In genomic region chr5:34235898-34236420, GRCm38 (mm10) we compare ENCODE assay signal across 9 mouse cellular contexts. TPM values are rescaled to one million over a fixed set of nuclear protein-coding genes. Genes with fewer than 3 reads are reported as not detected.
DNase-seq lines count a peak whose midpoint lies in the region; ATAC-seq and TF ChIP-seq lines count a peak whose summit lies in the region.
"Had no signal": no experiment of that assay in that cellular context is flagged by ENCODE, and none has a peak within 500 bp of the region (broad histone marks: within the 10 kb centered on the region; RNA-seq: fewer than 3 reads in every experiment).

No protein-coding gene starts in this region.

- no peaks in the 10 kb centered on the region for H3K9me3 ChIP-seq in kidney, postnatal 0 days (replicated peaks; ENCODE audit: low read length)
- no peaks in the 10 kb centered on the region for H3K9me3 ChIP-seq in kidney, embryonic 15.5 days (replicated peaks)

- WGBS in kidney, postnatal 0 days = 60% methylated on average over 10 of the region's 10 CpGs
- 55% methylated on average over 10 of the region's 10 CpGs for WGBS in kidney, embryonic 15.5 days

- H3K4me3 ChIP-seq in kidney, postnatal 0 days (replicated peaks; ENCODE audit: low read depth, low read length) = no peak overlapping the region
- no peak overlapping the region for H3K4me3 ChIP-seq in kidney, embryonic 15.5 days (replicated peaks)
- H3K4me3 ChIP-seq in bone marrow macrophage, adult 2 months (ENCODE audit: insufficient read depth, low read length) = no peak overlapping the region
- H3K4me3 ChIP-seq: myocyte had no signal

- no peak overlapping the region for H3K9ac ChIP-seq in kidney, postnatal 0 days (ENCODE audit: low read depth, low read length)
- no peak overlapping the region for H3K9ac ChIP-seq in kidney, embryonic 15.5 days

- TF ChIP-seq POLR2A in bone marrow macrophage, adult 2 months (IDR thresholded peaks at IDR 0.05; ENCODE audit: borderline replicate concordance, low read depth, low read length) = no peak

- TF ChIP-seq CTCF in kidney, postnatal 0 days (IDR thresholded peaks at IDR 0.05; ENCODE audit: low read depth) = peak; percentile 81
- TF ChIP-seq CTCF in bone marrow macrophage, adult 2 months (IDR thresholded peaks at IDR 0.05; ENCODE audit: low read depth, low read length) = peak; percentile 97

- H3K36me3 ChIP-seq in kidney, postnatal 0 days (ENCODE audit: insufficient read depth, low read length) = no peaks in the 10 kb centered on the region
- no peaks in the 10 kb centered on the region for H3K36me3 ChIP-seq in kidney, embryonic 15.5 days

- peak; percentile 52 for DNase-seq in kidney, postnatal 0 days (ENCODE audit: low spot score)
- DNase-seq in ES-CJ7 (ENCODE audit: low read depth, low spot score) = peak; percentile 39
- peak; percentile 7 to 69 for DNase-seq in kidney, postnatal 36 days
- DNase-seq in retina, postnatal 1 day = peak; percentile 36
- DNase-seq in right cerebral cortex, postnatal 10 days (ENCODE audit: low spot score in 2 of 2) = no peak
- no peak for DNase-seq in urinary bladder, postnatal 36 days (ENCODE audit: low spot score in 2 of 2)

- H3K27me3 ChIP-seq in kidney, postnatal 0 days (ENCODE audit: insufficient read depth, low read length) = no peaks in the 10 kb centered on the region
- no peaks in the 10 kb centered on the region for H3K27me3 ChIP-seq in kidney, embryonic 15.5 days

- no peaks in the 10 kb centered on the region for H3K4me1 ChIP-seq in kidney, postnatal 0 days (replicated peaks; ENCODE audit: insufficient read depth, low read length)
- no peaks in the 10 kb centered on the region for H3K4me1 ChIP-seq in kidney, embryonic 15.5 days
- peaks cover 77% of the 10 kb centered on the region for H3K4me1 ChIP-seq in bone marrow macrophage, adult 2 months (ENCODE audit: control insufficient read depth, insufficient read depth, low read length)

- no peak overlapping the region for H3K4me2 ChIP-seq in kidney, postnatal 0 days (ENCODE audit: low read length)
- H3K4me2 ChIP-seq in kidney, embryonic 15.5 days = no peak overlapping the region

- ATAC-seq in kidney, postnatal 0 days (replicated peaks; ENCODE audit: low FRiP score, low read depth) = no peak
- no peak for ATAC-seq in kidney, embryonic 15.5 days (replicated peaks; ENCODE audit: low FRiP score)

- H3K27ac ChIP-seq in kidney, postnatal 0 days = no peak overlapping the region
- no peak overlapping the region for H3K27ac ChIP-seq in kidney, embryonic 15.5 days
- no peak overlapping the region for H3K27ac ChIP-seq in bone marrow macrophage, adult 2 months (ENCODE audit: insufficient read depth, low read depth, low read length)

RNA-seq across cellular contexts. Expression of gene Mxd4, which starts 48.4 kb away (rescaled TPM):
- 34.6 and 35.7 TPM in 2 replicates for polyA plus RNA-seq in kidney, postnatal 0 days (2015; fragmentation: Nextera tagmentation; extraction: Ambion mirVana)
- 40.6 and 44.3 TPM in 2 replicates for polyA plus RNA-seq in kidney, embryonic 15.5 days (2015; fragmentation: Nextera tagmentation; extraction: Ambion mirVana)
- 112 and 116 TPM in 2 replicates for polyA plus RNA-seq in bone marrow macrophage, adult 2 months (2012; ENCODE audit: insufficient read depth, insufficient read length, missing spikeins)

RNA-seq across cellular contexts. Expression of gene Zfyve28, which starts 52.3 kb away (rescaled TPM):
- 0.08 and 0.14 TPM in 2 replicates for polyA plus RNA-seq in kidney, postnatal 0 days (2015; fragmentation: Nextera tagmentation; extraction: Ambion mirVana)
- polyA plus RNA-seq in kidney, embryonic 15.5 days (2015; fragmentation: Nextera tagmentation; extraction: Ambion mirVana) = 0.37 and 0.77 TPM in 2 replicates
- 41.2 and 50.9 TPM in 2 replicates for polyA plus RNA-seq in bone marrow macrophage, adult 2 months (2012; ENCODE audit: insufficient read depth, insufficient read length, missing spikeins)

RNA-seq across cellular contexts. Expression of gene Cfap99, which starts 52.4 kb away (rescaled TPM):
- not detected in 2 replicates for polyA plus RNA-seq in kidney, postnatal 0 days (2015; fragmentation: Nextera tagmentation; extraction: Ambion mirVana)
- polyA plus RNA-seq in kidney, embryonic 15.5 days (2015; fragmentation: Nextera tagmentation; extraction: Ambion mirVana) = not detected in 2 replicates
- not detected in 2 replicates for polyA plus RNA-seq in bone marrow macrophage, adult 2 months (2012; ENCODE audit: insufficient read depth, insufficient read length, missing spikeins)

Comparison
In these comparisons a context has a peak if more than half of its experiments do, and no peak if none do; other contexts are left out.
1. DNase-seq: peak in kidney, postnatal 0 days (single experiment), ES-CJ7 (single experiment), kidney, postnatal 36 days (2 of 2) and retina, postnatal 1 day (single experiment); none in right cerebral cortex, postnatal 10 days (0 of 2) and urinary bladder, postnatal 36 days (0 of 2).
2. RNA of gene Zfyve28, which starts 52.3 kb away (polyA plus RNA-seq): 41.2 to 50.9 TPM in bone marrow macrophage, adult 2 months; 0.37 to 0.77 TPM in kidney, embryonic 15.5 days and 0.08 to 0.14 TPM in kidney, postnatal 0 days; every median in the first group is over 10 times any median in the second.